Mouse (Mus musculus) lung, embryonic 14.5 days (tissue): ENCODE measurements around the gene Igfbp6. TPM values are rescaled to one million over a fixed set of nuclear protein-coding genes. Genes with fewer than 3 reads are reported as not detected.

Experiments
- ATAC-seq: fragments of 200-750 bp; cut with Nextera tagmentation; 2 replicates; pipeline ENCODE4 v1.8.0; 2017; ENCODE audit warnings: mild to moderate bottlenecking, moderate TSS enrichment, moderate library complexity; ENCODE audit not compliant: insufficient read depth
- DNase-seq: peaks from one replicate; pipeline ENCODE4 v3.0.0-alpha.2; 2015
- H3K27ac ChIP-seq: fragments of 300-500 bp; sonication (generic); 2 replicates; pipeline ENCODE4 v1.5.1; 2014; ENCODE audit warnings: low read depth, mild to moderate bottlenecking, moderate library complexity
- H3K27me3 ChIP-seq: fragments of 300-500 bp; sonication (generic); 2 replicates; pipeline ENCODE4 v1.6.1; 2014; ENCODE audit warnings: low read length, control low read depth; ENCODE audit not compliant: insufficient read depth
- H3K36me3 ChIP-seq: fragments of 300-500 bp; sonication (generic); 2 replicates; pipeline ENCODE4 v1.6.1; 2014; ENCODE audit warnings: control low read depth; ENCODE audit not compliant: insufficient read depth
- H3K4me1 ChIP-seq: fragments of 300-500 bp; sonication (generic); 2 replicates; pipeline ENCODE4 v1.6.1; 2014; ENCODE audit warnings: antibody characterized with exemption, control low read depth; ENCODE audit not compliant: insufficient read depth
- H3K4me2 ChIP-seq: fragments of 300-500 bp; sonication (generic); 2 replicates; pipeline ENCODE4 v1.6.1; 2014; ENCODE audit warnings: mild to moderate bottlenecking
- H3K4me3 ChIP-seq: fragments of 300-500 bp; sonication (generic); 2 replicates; pipeline ENCODE4 v1.5.1; 2014; ENCODE audit warnings: low read depth, low read length
- H3K9ac ChIP-seq: fragments of 300-500 bp; sonication (generic); 2 replicates; pipeline ENCODE4 v1.6.1; 2014
- H3K9me3 ChIP-seq: fragments of 300-500 bp; sonication (generic); 2 replicates; pipeline ENCODE4 v1.6.1; 2016; ENCODE audit warnings: low read depth, low read length, control low read depth
- CTCF ChIP-seq: IDR thresholded peaks from 2 replicates; pipeline ENCODE4 v1.5.1; 2016; ENCODE audit warnings: antibody characterized with exemption, low read depth
- WGBS: fragments of 180-500 bp; shearing (Covaris S2); extraction: QIAGEN DNeasy Blood & Tissue Kit; methylation state at CpG from one replicate; pipeline ENCODE4 v1.1.7; 2014; 5-methylcytosine and 5-hydroxymethylcytosine counted together
- polyA plus RNA-seq: library from polyadenylated mRNA; unstranded; fragments of >200 nt; fragmentation: Nextera tagmentation; extraction: Ambion mirVana; gene quantifications from 2 replicates; pipeline ENCODE4 v1.2.1, GENCODE M21; 2014

Gene Igfbp6
- polyA plus RNA-seq, 1 experiment from 2014 or later = 6.8 TPM

GRCm38 (mm10) chr15:102100161-102100981, 43.8 kb upstream of the Igfbp6 start, which contains the start of gene Tns2:
Gene Tns2 (plus strand): TSS chr15:102100413.
- H3K9ac ChIP-seq = peak within 1 kb of the TSS; percentile 58
- peak within 1 kb of the TSS; percentile 98 for H3K27ac ChIP-seq
- TF ChIP-seq CTCF = peak; percentile 39; the same call in 1 of the 2 replicates
- no peaks in the 10 kb centered on the region for H3K9me3 ChIP-seq
- DNase-seq = peak; percentile 87
- peak within 1 kb of the TSS; percentile 48 for H3K4me3 ChIP-seq
- H3K27me3 ChIP-seq = no peaks in the 10 kb centered on the region
- H3K4me1 ChIP-seq = peaks cover 38% of the 10 kb centered on the region
- peak; percentile 46 for ATAC-seq
- peak within 1 kb of the TSS; percentile 80 for H3K4me2 ChIP-seq
- peaks cover 31% of the 10 kb centered on the region for H3K36me3 ChIP-seq
- under 1% methylated on average over 74 of the region's 82 CpGs for WGBS

GRCm38 (mm10) chr15:102100996-102101671, 43.0 kb upstream of the Igfbp6 start:
- ATAC-seq = peak; percentile 39
- Histone ChIP-seq H3K9ac (peak overlapping the region; percentile 58), H3K9me3 (no peaks in the 10 kb centered on the region), H3K27me3 (no peaks in the 10 kb centered on the region), H3K4me3 (peak overlapping the region; percentile 48), H3K27ac (peak overlapping the region; percentile 98), H3K36me3 (peaks cover 31% of the 10 kb centered on the region), H3K4me1 (peaks cover 45% of the 10 kb centered on the region), H3K4me2 (peak overlapping the region; percentile 80)
- TF ChIP-seq CTCF = peak; percentile 51
- 10% methylated on average over 10 of the region's 10 CpGs for WGBS
- DNase-seq = peak; percentile 78

GRCm38 (mm10) chr15:102101672-102102541, 42.3 kb upstream of the Igfbp6 start:
- H3K4me2 ChIP-seq = peak overlapping the region; percentile 80
- H3K9ac ChIP-seq = peak overlapping the region; percentile 64
- ATAC-seq (peak; percentile 30), DNase-seq (peak; percentile 88)
- H3K27me3 ChIP-seq = no peaks in the 10 kb centered on the region
- 6% methylated on average over 11 of the region's 11 CpGs for WGBS
- TF ChIP-seq CTCF = no peak
- peaks cover 50% of the 10 kb centered on the region for H3K4me1 ChIP-seq
- no peaks in the 10 kb centered on the region for H3K9me3 ChIP-seq
- H3K4me3 ChIP-seq = peak overlapping the region; percentile 48
- peaks cover 33% of the 10 kb centered on the region for H3K36me3 ChIP-seq
- peak overlapping the region; percentile 98 for H3K27ac ChIP-seq

- H3K27ac ChIP-seq = peak overlapping the region; percentile 98
- H3K4me1 ChIP-seq = peaks cover 50% of the 10 kb centered on the region
- H3K9me3 ChIP-seq = no peaks in the 10 kb centered on the region
- DNase-seq (peak; percentile 72), ATAC-seq (0 out of 2 replicates have a peak, but pooled peaks have one; percentile 2)
- 0 out of 2 replicates have a peak, but pooled peaks have one; percentile 1 for TF ChIP-seq CTCF
- H3K4me3 ChIP-seq = peak overlapping the region; percentile 48
- peaks cover 35% of the 10 kb centered on the region for H3K36me3 ChIP-seq
- WGBS = 5% methylated on average over 6 of the region's 6 CpGs
- H3K9ac ChIP-seq = peak overlapping the region; percentile 64
- peak overlapping the region; percentile 80 for H3K4me2 ChIP-seq
- no peaks in the 10 kb centered on the region for H3K27me3 ChIP-seq
Measured at GRCm38 (mm10) chr15:102102548-102103121, 41.5 kb upstream of the Igfbp6 start.

DNA sequence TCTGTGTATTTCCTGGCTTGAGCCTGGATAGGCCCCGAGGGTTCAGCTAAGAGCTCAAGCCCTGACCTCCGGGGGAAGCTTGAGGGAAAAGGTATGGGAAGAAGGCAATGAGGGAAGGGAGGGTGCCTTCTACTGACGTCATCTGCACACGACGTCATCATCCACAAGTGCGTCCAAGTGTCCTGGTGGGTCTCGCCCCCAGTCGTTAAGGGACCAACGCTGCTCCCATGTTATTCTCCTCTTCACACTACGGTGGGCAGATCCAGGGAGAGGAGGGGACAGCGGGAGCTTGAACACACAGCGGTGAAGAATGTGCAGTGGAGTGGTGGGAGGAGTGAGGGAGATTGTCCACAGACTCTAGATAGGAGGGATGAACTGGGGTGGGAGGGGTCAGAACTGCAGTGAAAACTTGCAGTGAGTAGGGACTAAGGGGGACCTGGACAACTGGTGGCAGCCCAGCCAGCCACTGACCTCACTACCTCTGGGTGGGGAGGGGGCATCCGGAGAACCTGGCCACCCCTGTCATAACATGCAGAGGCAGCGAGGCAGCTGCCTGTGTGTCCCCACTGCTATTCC, 40.7 kb upstream of the Igfbp6 start:
- DNase-seq (peak; percentile 69), ATAC-seq (peak; percentile 18; the same call in 1 of the 2 replicates)
- no peak for TF ChIP-seq CTCF
- peak overlapping the region; percentile 98 for H3K27ac ChIP-seq
- peak overlapping the region; percentile 80 for H3K4me2 ChIP-seq
- peaks cover 50% of the 10 kb centered on the region for H3K4me1 ChIP-seq
- WGBS = 5% methylated on average over 14 of the region's 14 CpGs
- H3K27me3 ChIP-seq = no peaks in the 10 kb centered on the region
- H3K9me3 ChIP-seq = no peaks in the 10 kb centered on the region
- H3K9ac ChIP-seq = peak overlapping the region; percentile 64
- H3K36me3 ChIP-seq = peaks cover 35% of the 10 kb centered on the region
- H3K4me3 ChIP-seq = peak overlapping the region; percentile 48
